Mouse (Mus musculus) gastrocnemius, adult 2 months (tissue): ENCODE measurements around the gene Fermt3. TPM values are rescaled to one million over a fixed set of nuclear protein-coding genes. Genes with fewer than 3 reads are reported as not detected.
A peak's percentile ranks its signal among the peaks of the same experiment; 100 is the strongest.

Source experiments
- DNase-seq: peaks from one replicate; pipeline ENCODE4 v3.0.0; 2022
- H3K27ac ChIP-seq: fragments of 200-600 bp; 2 replicates; pipeline ENCODE4 v1.8.1; 2022; ENCODE audit warnings: mild to moderate bottlenecking
- H3K4me3 ChIP-seq: fragments of 200-600 bp; 2 replicates; pipeline ENCODE4 v1.8.1; 2022; ENCODE audit warnings: mild to moderate bottlenecking, moderate library complexity
- CTCF ChIP-seq: fragments of 200-600 bp; IDR thresholded peaks from 2 replicates; pipeline ENCODE4 v1.8.1; 2022; ENCODE audit warnings: antibody characterized with exemption, mild to moderate bottlenecking, moderate library complexity
- intact Hi-C: fragments of 180-260 bp; cut with DNase I; formaldehyde crosslinking; loops from one replicate; pipeline ENCODE4 v1.15.1; 2025
- total RNA-seq, 2 experiments: library from RNA; stranded (reverse); gene quantifications; 2 replicates each; pipeline ENCODE4 v1.2.3; 2021

Fermt3 gene
- total RNA-seq, 2 experiments from 2014 or later, result 0.71 to 0.86 TPM

DNA sequence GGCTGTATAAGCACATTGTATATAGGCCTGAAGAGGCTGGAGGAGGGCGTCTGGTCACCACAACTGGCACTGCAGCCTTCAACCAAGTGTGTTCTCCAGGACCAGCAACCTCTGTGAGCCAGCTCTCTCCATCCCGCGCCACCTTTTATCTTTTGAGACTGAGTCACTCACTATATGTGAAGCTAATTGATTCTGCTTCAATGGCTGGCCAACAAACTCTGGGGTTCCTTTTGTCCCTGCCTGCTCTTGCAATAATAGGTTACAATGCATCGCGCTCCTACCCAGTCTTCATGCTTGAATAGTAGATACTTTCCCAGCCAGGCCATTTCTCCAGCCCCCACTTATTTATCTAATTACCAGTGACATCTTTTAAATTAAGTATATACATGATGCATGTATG is 35.6 kb downstream of the Fermt3 start:
- intact Hi-C loops, result no loop called here
- no peak for TF ChIP-seq CTCF
- H3K27ac ChIP-seq, result no peak overlapping the region
- no peak overlapping the region for H3K4me3 ChIP-seq
- DNase-seq, result no peak

- peak overlapping the region; percentile 95 for H3K4me3 ChIP-seq
- TF ChIP-seq CTCF, result no peak
These were observed 37.8 kb downstream of the Fermt3 start for GRCm38 (mm10) chr19:6981465-6981864.

GRCm38 (mm10) chr19:6980381-6981093 is 38.7 kb downstream of the Fermt3 start, which contains the start of gene Fkbp2:
TSS of gene Fkbp2 (minus strand) at chr19:6980501.
- intact Hi-C loops, result no loop called here
- TF ChIP-seq CTCF, result no peak
- H3K27ac ChIP-seq, result peak within 1 kb of the TSS; percentile 100

More at GRCm38 (mm10) chr19:6981465-6981864, 37.8 kb downstream of the Fermt3 start:
- peak overlapping the region; percentile 100 for H3K27ac ChIP-seq
- intact Hi-C loops, result no loop called here
- DNase-seq, result no peak

DNA sequence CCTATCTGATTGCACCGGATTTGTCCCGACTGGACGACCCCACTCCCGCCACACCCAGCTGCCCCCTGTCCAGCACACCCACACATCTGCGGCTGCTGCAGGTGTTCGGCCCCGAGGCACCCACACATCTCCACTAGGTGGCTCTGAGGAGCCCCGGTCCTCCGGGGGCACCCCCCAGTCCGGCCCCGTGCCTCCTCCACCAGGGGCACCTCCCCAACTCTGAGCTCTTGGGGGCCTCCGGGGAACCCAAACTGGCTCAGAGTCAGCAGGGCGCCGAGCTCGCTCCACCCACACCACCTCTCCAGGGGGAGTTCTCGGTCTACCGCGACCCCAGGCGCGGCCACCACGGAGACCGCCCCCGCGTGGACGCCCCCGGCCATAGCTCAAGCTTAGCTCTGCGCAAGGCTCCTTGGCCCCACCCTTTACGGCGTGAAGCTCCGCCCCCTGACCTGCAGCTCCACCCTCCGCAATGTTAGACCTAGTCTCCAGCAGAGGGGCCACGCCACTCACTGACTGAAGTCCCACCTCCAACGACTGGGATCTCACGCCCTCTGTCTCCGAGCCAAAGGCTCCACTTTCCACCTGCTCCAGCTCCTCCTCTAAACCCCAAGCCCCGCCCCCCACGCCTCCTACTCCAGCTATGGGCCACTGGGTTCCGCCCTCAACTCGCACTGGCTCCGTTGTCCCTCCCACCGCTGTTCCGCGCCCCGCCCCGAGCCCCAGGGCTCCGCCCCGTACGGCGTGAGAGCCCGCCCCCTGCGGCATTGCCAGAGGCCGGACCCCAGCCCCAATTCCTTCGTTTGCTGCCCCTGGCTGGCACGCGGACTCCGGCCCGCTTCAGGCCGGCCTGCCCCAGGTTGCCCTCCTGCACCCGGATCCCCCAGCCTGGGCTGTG is 39.5 kb downstream of the Fermt3 start:
- Histone ChIP-seq H3K4me3 (peak overlapping the region; percentile 95), H3K27ac (peak overlapping the region; percentile 100)
- intact Hi-C loops, result no loop called here
- peak; percentile 81 for TF ChIP-seq CTCF
- DNase-seq, result peak; percentile 100

More at GRCm38 (mm10) chr19:6980381-6981093, 38.7 kb downstream of the Fermt3 start, which contains the start of gene Fkbp2:
- peak; percentile 99 for DNase-seq
- H3K4me3 ChIP-seq, result peak within 1 kb of the TSS; percentile 95

- DNase-seq, result peak; percentile 60
- intact Hi-C loops, result no loop called here
- peak overlapping the region; percentile 95 for H3K4me3 ChIP-seq
- no peak for TF ChIP-seq CTCF
- peak overlapping the region; percentile 100 for H3K27ac ChIP-seq
These were observed 40.2 kb downstream of the Fermt3 start for GRCm38 (mm10) chr19:6979001-6979479.

DNA sequence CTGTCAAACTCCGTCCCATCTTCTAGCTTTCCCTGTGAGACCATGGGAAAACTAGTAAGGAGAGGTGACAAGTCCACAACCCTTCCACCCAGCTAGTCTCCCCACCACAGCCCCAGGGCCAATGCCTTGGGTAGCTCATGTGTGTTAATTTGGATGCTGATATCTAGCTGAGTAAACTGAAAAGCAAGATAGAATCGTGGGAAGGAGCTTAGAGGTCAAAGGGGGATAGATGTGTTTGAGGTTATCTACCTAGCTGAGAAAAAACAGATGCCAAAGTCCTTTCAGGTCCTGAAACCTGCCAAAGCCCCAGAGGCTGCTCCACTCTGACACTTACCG is 40.7 kb downstream of the Fermt3 start:
- intact Hi-C loops, result no loop called here
- no peak for DNase-seq
- no peak for TF ChIP-seq CTCF
- Histone ChIP-seq H3K27ac (peak overlapping the region; percentile 100), H3K4me3 (peak overlapping the region; percentile 95)

GRCm38 (mm10) chr19:6977759-6978638 is 41.3 kb downstream of the Fermt3 start:
- Histone ChIP-seq H3K27ac (peak overlapping the region; percentile 100), H3K4me3 (peak overlapping the region; percentile 95)
- DNase-seq, result no peak
- intact Hi-C loops, result no loop called here
- no peak for TF ChIP-seq CTCF

GRCm38 (mm10) chr19:6975537-6976521 is 43.4 kb downstream of the Fermt3 start, which contains the start of gene Plcb3:
TSS of gene Plcb3 (minus strand) at chr19:6976470.
- DNase-seq, result peak; percentile 89
- peak; percentile 24; the same call in 1 of the 2 replicates for TF ChIP-seq CTCF
- peak within 1 kb of the TSS; percentile 95 for H3K4me3 ChIP-seq
- intact Hi-C loops, result no loop called here
- H3K27ac ChIP-seq, result peak within 1 kb of the TSS; percentile 100

GRCm38 (mm10) chr19:6974211-6975205 is 44.8 kb downstream of the Fermt3 start, which contains the start of gene Ppp1r14b:
TSS of gene Ppp1r14b (plus strand) at chr19:6974968.
- intact Hi-C loops, result no loop called here
- Histone ChIP-seq H3K4me3 (peak within 1 kb of the TSS; percentile 95), H3K27ac (peak within 1 kb of the TSS; percentile 100)
- DNase-seq, result peak; percentile 92
- no peak for TF ChIP-seq CTCF
